10 mouse cellular contexts compared by ENCODE assay signal in genomic region chr9:63721573-63722275, GRCm38 (mm10). TPM values are rescaled to one million over a fixed set of nuclear protein-coding genes. Genes with fewer than 3 reads are reported as not detected.
DNase-seq lines count a peak whose midpoint lies in the region; ATAC-seq lines count a peak whose summit lies in the region.
"Had no signal": no experiment of that assay in that cellular context is flagged by ENCODE, and none has a peak within 500 bp of the region (broad histone marks: within the 10 kb centered on the region; RNA-seq: fewer than 3 reads in every experiment).

No protein-coding gene starts in this region.

- no peak for ATAC-seq in heart, embryonic 13.5 days (ENCODE audit: extremely low read depth, insufficient number of reproducible peaks, low FRiP score, low TSS enrichment)
- peak; percentile 83 for ATAC-seq in neutrophil, adult 5-6 weeks (ENCODE audit: extremely low read depth, insufficient number of reproducible peaks, low FRiP score, poor library complexity, severe bottlenecking)
- no peak for ATAC-seq in forebrain, embryonic 12.5 days (ENCODE audit: low FRiP score)

- no peaks in the 10 kb centered on the region for H3K9me3 ChIP-seq in heart, embryonic 13.5 days
- H3K9me3 ChIP-seq in embryonic facial prominence, embryonic 10.5 days, result no peaks in the 10 kb centered on the region
- no peaks in the 10 kb centered on the region for H3K9me3 ChIP-seq in forebrain, embryonic 12.5 days

- H3K4me1 ChIP-seq in heart, embryonic 13.5 days, result peaks cover 100% of the 10 kb centered on the region
- H3K4me1 ChIP-seq in embryonic facial prominence, embryonic 10.5 days, result peaks cover 72% of the 10 kb centered on the region
- H3K4me1 ChIP-seq in forebrain, embryonic 12.5 days, result peaks cover 13% of the 10 kb centered on the region

- H3K36me3 ChIP-seq in heart, embryonic 13.5 days, result no peaks in the 10 kb centered on the region
- peaks cover 45% of the 10 kb centered on the region for H3K36me3 ChIP-seq in embryonic facial prominence, embryonic 10.5 days (replicated peaks)
- 0 out of 2 replicates have a peak, but pooled peaks cover 4% of the 10 kb centered on the region for H3K36me3 ChIP-seq in forebrain, embryonic 12.5 days (replicated peaks)

- DNase-seq in heart, adult 11 months, result no peak
- peak; percentile 43 for DNase-seq in lung, postnatal 36 days
- no peak for DNase-seq in lung, postnatal 25 days (ENCODE audit: low spot score)
- DNase-seq in embryonic facial prominence, embryonic 10.5 days (ENCODE audit: low spot score), result no peak
- no peak for DNase-seq in left cerebral cortex, adult 11 months (ENCODE audit: low spot score)
- DNase-seq: embryo, embryonic 11 days; kidney, postnatal 25 days had no signal

- H3K4me2 ChIP-seq in heart, embryonic 13.5 days, result no peak overlapping the region
- no peak overlapping the region for H3K4me2 ChIP-seq in forebrain, embryonic 12.5 days

- 76% methylated on average over 9 of the region's 9 CpGs for WGBS in heart, embryonic 13.5 days
- 88% methylated on average over 9 of the region's 9 CpGs for WGBS in embryonic facial prominence, embryonic 10.5 days
- WGBS in forebrain, embryonic 12.5 days, result 85% methylated on average over 9 of the region's 9 CpGs

- peak overlapping the region; percentile 70 for H3K27ac ChIP-seq in heart, embryonic 13.5 days (replicated peaks)
- H3K27ac ChIP-seq in embryonic facial prominence, embryonic 10.5 days (replicated peaks), result 0 out of 2 replicates have a peak overlapping the region, but pooled peaks have one; percentile 21
- H3K27ac ChIP-seq in forebrain, embryonic 12.5 days, result no peak overlapping the region

- 0 out of 2 replicates have a peak overlapping the region, but pooled peaks have one; percentile 24 for H3K9ac ChIP-seq in heart, embryonic 13.5 days
- H3K9ac ChIP-seq in forebrain, embryonic 12.5 days, result no peak overlapping the region

- H3K4me3 ChIP-seq in heart, embryonic 13.5 days, result no peak overlapping the region
- no peak overlapping the region for H3K4me3 ChIP-seq in embryonic facial prominence, embryonic 10.5 days
- H3K4me3 ChIP-seq in forebrain, embryonic 12.5 days (replicated peaks), result no peak overlapping the region

- no peaks in the 10 kb centered on the region for H3K27me3 ChIP-seq in heart, embryonic 13.5 days (replicated peaks)
- H3K27me3 ChIP-seq in embryonic facial prominence, embryonic 10.5 days (replicated peaks; ENCODE audit: low read depth, poor library complexity, severe bottlenecking), result no peaks in the 10 kb centered on the region
- no peaks in the 10 kb centered on the region for H3K27me3 ChIP-seq in forebrain, embryonic 12.5 days

RNA-seq across cellular contexts. Expression of gene Smad3, which starts 36.1 kb away (rescaled TPM):
- polyA plus RNA-seq in heart, embryonic 13.5 days (2015; fragmentation: Nextera tagmentation; extraction: Ambion mirVana), result 11.3 and 11.9 TPM in 2 replicates
- polyA plus RNA-seq in embryonic facial prominence, embryonic 10.5 days (2016; fragmentation: Nextera tagmentation; extraction: Ambion mirVana), result 23.4 and 25.5 TPM in 2 replicates
- 28.1 and 28.7 TPM in 2 replicates for total RNA-seq in neutrophil, adult 5-6 weeks (2017)
- 23.1 and 23.6 TPM in 2 replicates for polyA plus RNA-seq in forebrain, embryonic 12.5 days (2016; fragmentation: Nextera tagmentation; extraction: Ambion mirVana)
